Mouse (Mus musculus) colon, adult 2 months (tissue): ENCODE results near the gene Spag7. TPM values are rescaled to one million over a fixed set of nuclear protein-coding genes. Genes with fewer than 3 reads are reported as not detected.

Source experiments
- polyA plus RNA-seq: library from polyadenylated mRNA; depleted of rRNA; stranded (reverse); fragments of >200 nt; gene quantifications from 2 replicates; pipeline ENCODE4 v1.2.3, GENCODE M21; 2012; rRNA removed

Spag7 gene
- 17.9 and 21.9 TPM in 2 replicates for polyA plus RNA-seq

DNA sequence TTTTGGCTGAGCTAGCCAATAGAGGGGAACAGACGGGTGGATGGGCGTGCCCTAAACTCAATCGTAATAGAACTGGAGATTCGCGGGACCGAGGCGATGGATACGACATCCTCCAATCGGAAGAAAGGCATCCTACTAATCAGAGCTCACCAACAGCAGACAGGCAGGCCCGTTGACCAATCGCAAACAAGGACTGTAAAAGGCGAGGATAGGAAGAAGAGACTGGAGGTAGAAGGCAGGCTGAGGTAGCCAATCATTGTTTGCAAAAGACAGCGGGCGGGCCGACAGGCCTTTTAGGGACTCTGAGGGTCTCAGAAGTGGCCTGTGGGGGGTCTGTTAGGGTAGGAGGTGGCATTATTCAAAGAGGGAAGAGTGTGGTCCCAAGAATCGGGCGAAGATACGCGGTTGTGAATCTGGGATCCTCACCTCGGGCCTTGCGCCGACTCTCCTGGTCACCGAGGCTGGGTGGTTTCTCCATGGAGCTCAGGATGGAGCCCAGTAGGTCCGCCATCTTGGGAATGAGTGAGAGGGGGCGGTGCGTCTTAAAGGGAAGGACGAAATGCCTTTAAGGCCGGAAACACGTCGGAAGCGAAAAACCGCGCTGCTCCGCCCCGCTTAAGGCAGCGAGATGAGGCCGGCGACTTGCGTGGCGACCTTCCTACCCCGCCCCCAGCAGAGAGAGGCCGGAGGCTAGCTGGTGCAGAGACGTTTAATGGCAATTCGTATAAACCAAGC, at the start of gene Spag7:
Gene Spag7, minus strand, starts transcription at position 646 of the 735 bp plus-strand sequence.

GRCm38 (mm10) chr11:70699722-70700556, 30.7 kb upstream of the Spag7 start, which contains the start of the genes Inca1 and Kif1c:
Gene Inca1, minus strand, starts transcription at chr11:70700155.
Gene Kif1c, plus strand, starts transcription at chr11:70700548.

GRCm38 (mm10) chr11:70687601-70688199, 18.5 kb upstream of the Spag7 start, which contains the start of gene Camta2:
Gene Camta2, minus strand, starts transcription at chr11:70688105.

DNA sequence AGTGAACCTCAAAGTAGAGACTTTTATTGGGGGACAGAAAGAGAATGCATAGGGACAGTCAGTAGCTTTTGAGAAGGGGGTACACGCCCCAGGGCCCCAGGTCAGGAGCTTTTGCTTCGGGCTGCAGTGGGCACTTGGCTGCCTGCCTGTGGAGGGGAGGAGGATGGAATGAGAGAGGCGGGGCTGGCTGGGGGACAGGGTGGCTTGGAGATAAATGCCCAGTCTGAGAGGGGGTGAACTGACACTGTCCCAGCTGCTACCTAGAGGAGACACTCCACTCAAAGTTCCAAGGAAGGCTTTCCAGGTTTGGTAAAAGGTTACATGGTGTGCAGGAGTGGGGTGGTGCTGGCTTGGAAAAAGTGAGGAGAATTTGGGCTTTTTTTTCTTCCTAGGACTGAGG, 12.3 kb downstream of the Spag7 start, which contains the start of gene Eno3:
Gene Eno3, plus strand, starts transcription at position 239 of the 400 bp plus-strand sequence.

GRCm38 (mm10) chr11:70654198-70654922, 14.9 kb downstream of the Spag7 start, which contains the start of gene Pfn1:
Gene Pfn1, minus strand, starts transcription at chr11:70654644.

DNA sequence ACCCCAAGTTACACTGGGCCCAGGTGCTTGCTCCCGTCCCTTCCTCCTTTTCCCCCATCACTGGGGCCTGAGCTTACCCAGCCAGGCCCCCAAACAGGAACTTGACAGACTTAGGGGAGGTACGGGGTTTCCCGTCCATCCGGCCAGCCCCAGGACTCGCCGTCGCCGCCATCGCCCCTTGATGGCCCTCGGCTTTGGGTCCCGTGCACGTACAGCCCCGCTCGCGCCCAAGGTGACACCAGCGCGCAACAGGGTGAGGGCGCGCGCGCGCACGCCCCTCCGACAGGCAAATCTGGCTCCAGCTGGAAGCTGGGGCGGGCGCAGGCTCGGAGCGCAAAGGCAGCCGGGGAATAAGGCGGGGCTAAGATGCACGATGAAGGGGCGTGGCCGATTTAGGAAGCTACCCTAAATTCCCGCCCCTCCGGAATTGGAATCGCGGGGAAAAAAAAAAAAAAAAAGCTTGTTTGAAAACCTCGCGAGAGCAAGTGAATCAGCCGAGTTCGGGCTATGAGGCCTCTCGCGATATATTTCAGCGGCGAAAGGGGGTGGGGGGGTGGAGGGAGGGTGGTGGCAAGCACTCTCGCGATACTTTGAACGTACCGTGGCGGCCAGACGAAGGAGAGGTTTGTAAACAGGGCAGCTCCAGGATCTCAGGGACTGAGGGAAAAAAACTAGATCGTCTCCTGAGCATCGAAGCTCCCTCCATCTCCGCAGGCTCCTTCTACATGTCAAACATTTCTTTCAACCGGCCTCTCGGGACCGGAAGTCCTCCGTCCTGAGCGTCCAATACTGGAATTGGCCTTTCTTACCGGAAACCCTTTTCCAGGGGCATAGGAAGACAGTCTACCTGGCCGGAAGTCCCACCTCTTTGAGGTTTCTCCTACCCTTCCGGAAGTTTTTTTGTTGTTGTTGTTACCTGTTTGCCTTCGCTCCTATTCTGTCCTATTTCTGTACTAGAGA, 22.2 kb downstream of the Spag7 start, which contains the start of the genes Rnf167 and Slc25a11:
Gene Rnf167, plus strand, starts transcription at position 545 of the 960 bp plus-strand sequence.
Gene Slc25a11, minus strand, starts transcription at position 789 of the 960 bp plus-strand sequence.

GRCm38 (mm10) chr11:70638714-70639278, 30.4 kb downstream of the Spag7 start, which contains the start of gene Gp1ba:
Gene Gp1ba, plus strand, starts transcription at chr11:70639122.

DNA sequence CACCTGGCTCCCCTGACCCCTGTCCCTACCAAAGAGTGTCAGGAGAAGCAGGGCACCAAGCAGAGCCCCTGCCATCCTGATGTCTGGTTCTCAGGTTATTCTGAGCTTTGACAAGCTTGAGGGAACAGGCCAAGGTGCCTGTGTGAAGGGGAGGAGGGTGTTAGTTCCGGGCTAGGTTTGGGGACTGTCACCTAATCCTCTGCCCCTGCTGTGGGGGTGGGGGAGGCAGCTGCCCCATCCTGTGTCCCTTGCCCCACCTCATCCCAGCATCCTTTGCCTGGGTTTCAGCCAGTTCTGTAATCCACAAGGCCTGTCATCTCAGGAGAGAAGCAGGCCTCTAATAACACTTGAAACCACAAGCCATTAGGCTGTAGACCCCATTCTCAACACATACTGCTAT, 50.1 kb downstream of the Spag7 start, which contains the start of gene Chrne:
Gene Chrne, minus strand, starts transcription at position 116 of the 400 bp plus-strand sequence.

GRCm38 (mm10) chr11:70615516-70616093, 53.6 kb downstream of the Spag7 start, which contains the start of gene 4930544D05Rik:
Gene 4930544D05Rik, plus strand, starts transcription at chr11:70615848.

Other genes with a start within 250 kb of the Spag7 start
- 22.9 and 26.3 TPM in 2 replicates for gene Arrb2, start 236.8 kb downstream of the Spag7 start, polyA plus RNA-seq
- 18.3 TPM in 2 replicates for gene Med11, start 217.5 kb downstream of the Spag7 start, polyA plus RNA-seq
- gene Zmynd15, start 210.0 kb downstream of the Spag7 start, polyA plus RNA-seq = 4.1 and 4.6 TPM in 2 replicates
- gene Cxcl16, start 209.4 kb downstream of the Spag7 start, polyA plus RNA-seq = 21.9 and 24.0 TPM in 2 replicates
- 2.4 and 3.2 TPM in 2 replicates for gene Tm4sf5, start 164.2 kb downstream of the Spag7 start, polyA plus RNA-seq
- gene Vmo1, start 154.8 kb downstream of the Spag7 start, polyA plus RNA-seq = not detected in 2 replicates
- gene Gltpd2, start 150.2 kb downstream of the Spag7 start, polyA plus RNA-seq = 0.16 TPM in 1 of 2 replicates, not detected in the other
- 192 and 239 TPM in 2 replicates for gene Psmb6, start 144.0 kb downstream of the Spag7 start, polyA plus RNA-seq
- gene Gm40193, start 136.5 kb downstream of the Spag7 start, polyA plus RNA-seq = not detected in 2 replicates
- gene Pld2, start 129.4 kb downstream of the Spag7 start, polyA plus RNA-seq = 9.8 and 10.3 TPM in 2 replicates
- 104 and 119 TPM in 2 replicates for gene Mink1, start 106.5 kb downstream of the Spag7 start, polyA plus RNA-seq
- not detected in 2 replicates for gene 4930544D05Rik, start 53.6 kb downstream of the Spag7 start, polyA plus RNA-seq
- 0.21 TPM in 1 of 2 replicates, not detected in the other for gene Chrne, start 50.2 kb downstream of the Spag7 start, polyA plus RNA-seq
- not detected in 2 replicates for gene Gp1ba, start 30.3 kb downstream of the Spag7 start, polyA plus RNA-seq
- 81.7 and 112 TPM in 2 replicates for gene Rnf167, start 22.2 kb downstream of the Spag7 start, polyA plus RNA-seq
- gene Slc25a11, start 21.9 kb downstream of the Spag7 start, polyA plus RNA-seq = 129 and 132 TPM in 2 replicates
- gene Pfn1, start 14.8 kb downstream of the Spag7 start, polyA plus RNA-seq = 2,946 and 3,327 TPM in 2 replicates
- gene Eno3, start 12.2 kb downstream of the Spag7 start, polyA plus RNA-seq = 120 and 156 TPM in 2 replicates
- gene Camta2, start 18.7 kb upstream of the Spag7 start, polyA plus RNA-seq = 64.7 TPM in 2 replicates
- gene Inca1, start 30.7 kb upstream of the Spag7 start, polyA plus RNA-seq = 1.1 TPM in 2 replicates
- 112 and 117 TPM in 2 replicates for gene Kif1c, start 31.1 kb upstream of the Spag7 start, polyA plus RNA-seq
- gene Zfp3, start 94.8 kb upstream of the Spag7 start, polyA plus RNA-seq = 1.1 and 1.3 TPM in 2 replicates
- 0.63 and 0.94 TPM in 2 replicates for gene Scimp, start 143.2 kb upstream of the Spag7 start, polyA plus RNA-seq
- 1.8 and 2.0 TPM in 2 replicates for gene Rabep1, start 175.4 kb upstream of the Spag7 start, polyA plus RNA-seq